Mouse (Mus musculus) C2C12 (cell line): ENCODE data around the gene Ascc2.

Experiments used
- CTCF ChIP-seq: IDR thresholded peaks from one replicate; pipeline ENCODE4 v1.5.1; 2011; ENCODE audit not compliant: control insufficient read depth, insufficient read depth, insufficient read length
- FOSL1 ChIP-seq: IDR thresholded peaks from one replicate; pipeline ENCODE4 v1.8.0; 2011; ENCODE audit warnings: mild to moderate bottlenecking, low read length; ENCODE audit not compliant: poor library complexity, insufficient read depth, severe bottlenecking
- MAX ChIP-seq: IDR thresholded peaks from one replicate; pipeline ENCODE4 v1.6.1; 2011; ENCODE audit warnings: mild to moderate bottlenecking, control low read depth
- MYOD1 ChIP-seq: IDR thresholded peaks from one replicate; pipeline ENCODE4 v1.6.1; 2011; ENCODE audit warnings: low read depth; ENCODE audit not compliant: control insufficient read depth, insufficient read length
- MYOG ChIP-seq: IDR thresholded peaks from one replicate; pipeline ENCODE4 v1.6.1; 2011; ENCODE audit not compliant: control insufficient read depth, insufficient read length; ENCODE audit errors: extremely low read depth

- TF ChIP-seq CTCF (no peak), MYOD1 (no peak), MAX (no peak), FOSL1 (no peak), MYOG (no peak)
Measured at GRCm38 (mm10) chr11:4646409-4646808, 8.9 kb downstream of the Ascc2 start.
